Mouse (Mus musculus) liver, postnatal 0 days (tissue): ENCODE results near the gene Cntnap4.

ENCODE experiments used
- CTCF ChIP-seq: sonication (generic); IDR thresholded peaks from 2 replicates; pipeline ENCODE4 v1.5.1; 2016; ENCODE audit warnings: antibody characterized with exemption, low read depth
- EP300 ChIP-seq: IDR thresholded peaks from 2 replicates; pipeline ENCODE4 v1.6.1; 2016; ENCODE audit warnings: antibody characterized with exemption, low read depth, mild to moderate bottlenecking

DNA sequence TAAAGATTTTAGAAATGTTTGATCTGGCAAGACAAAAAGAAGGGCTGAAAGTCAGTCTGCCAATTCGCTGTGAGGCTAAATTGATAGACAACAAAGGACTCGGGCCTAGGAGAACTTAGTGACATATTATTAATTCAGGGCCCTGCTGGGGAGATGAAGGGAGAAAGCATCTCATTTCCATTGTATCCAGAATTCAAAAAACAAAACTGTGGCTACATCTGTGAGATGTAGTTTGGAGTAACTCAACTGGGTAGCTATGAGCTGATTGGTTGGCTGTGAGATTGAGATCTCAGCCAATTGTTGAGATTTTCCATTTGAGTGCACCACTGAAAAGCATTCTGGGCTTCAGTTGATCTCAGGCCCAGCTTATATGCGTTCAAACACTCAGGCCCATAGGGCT is 84.2 kb downstream of the Cntnap4 start:
- TF ChIP-seq CTCF (no peak), EP300 (no peak)
